ENCODE assay signal across 11 mouse cellular contexts in genomic region chr2:38348660-38349420, GRCm38 (mm10). TPM values are rescaled to one million over a fixed set of nuclear protein-coding genes. Genes with fewer than 3 reads are reported as not detected.
DNase-seq lines count a peak whose midpoint lies in the region; ATAC-seq and TF ChIP-seq lines count a peak whose summit lies in the region.
"Had no signal": no experiment of that assay in that cellular context is flagged by ENCODE, and none has a peak within 500 bp of the region (broad histone marks: within the 10 kb centered on the region; RNA-seq: fewer than 3 reads in every experiment).

No protein-coding gene starts in this region.

- TF ChIP-seq EP300 in stomach, postnatal 0 days (optimal IDR thresholded peaks at IDR 0.05) = no peak

- 2% methylated on average over 19 of the region's 19 CpGs for WGBS in heart, embryonic 10.5 days
- 2% methylated on average over 19 of the region's 19 CpGs for WGBS in heart, embryonic 12.5 days
- 7% methylated on average over 19 of the region's 19 CpGs for WGBS in limb, embryonic 13.5 days
- WGBS in stomach, postnatal 0 days = 4% methylated on average over 19 of the region's 19 CpGs

- no peak for DNase-seq in heart, embryonic 10.5 days (ENCODE audit: low spot score)
- peak; percentile 45 for DNase-seq in retina, embryonic 14.5 days (ENCODE audit: low spot score)
- no peak for DNase-seq in retina, postnatal 1 day
- no peak for DNase-seq in cerebellum, postnatal 36 days
- no peak for DNase-seq in stomach, postnatal 0 days (ENCODE audit: low spot score)
- DNase-seq: adrenal gland, postnatal 25 days; gastrocnemius, adult 2 months had no signal

- H3K9ac ChIP-seq in heart, embryonic 12.5 days = no peak overlapping the region
- no peak overlapping the region; the same call in 1 of the 2 replicates for H3K9ac ChIP-seq in limb, embryonic 13.5 days
- no peak overlapping the region for H3K9ac ChIP-seq in stomach, postnatal 0 days (ENCODE audit: low read length)

- H3K4me1 ChIP-seq in heart, embryonic 10.5 days = peaks cover 34% of the 10 kb centered on the region
- peaks cover 32% of the 10 kb centered on the region for H3K4me1 ChIP-seq in heart, embryonic 12.5 days (replicated peaks)
- peaks cover 56% of the 10 kb centered on the region for H3K4me1 ChIP-seq in limb, embryonic 13.5 days
- peaks cover 5% of the 10 kb centered on the region; the same call in 1 of the 2 replicates for H3K4me1 ChIP-seq in stomach, postnatal 0 days (replicated peaks; ENCODE audit: control insufficient read depth, insufficient read depth)

- ATAC-seq in heart, embryonic 12.5 days (ENCODE audit: insufficient number of reproducible peaks, low FRiP score) = no peak
- no peak for ATAC-seq in limb, embryonic 13.5 days (ENCODE audit: low FRiP score, low read depth)
- ATAC-seq in stomach, postnatal 0 days (ENCODE audit: low FRiP score, low TSS enrichment) = no peak
- no peak for ATAC-seq in inflammation-experienced regulatory T-cells, adult 6 months
- ATAC-seq: Patski had no signal

- TF ChIP-seq CTCF in stomach, postnatal 0 days (IDR thresholded peaks at IDR 0.05; ENCODE audit: low read depth) = no peak

- no peaks in the 10 kb centered on the region for H3K36me3 ChIP-seq in heart, embryonic 10.5 days
- H3K36me3 ChIP-seq in heart, embryonic 12.5 days = no peaks in the 10 kb centered on the region
- no peaks in the 10 kb centered on the region for H3K36me3 ChIP-seq in limb, embryonic 13.5 days
- no peaks in the 10 kb centered on the region for H3K36me3 ChIP-seq in stomach, postnatal 0 days (ENCODE audit: control insufficient read depth, insufficient read depth, low read length)

- H3K9me3 ChIP-seq in heart, embryonic 10.5 days = no peaks in the 10 kb centered on the region
- no peaks in the 10 kb centered on the region for H3K9me3 ChIP-seq in heart, embryonic 12.5 days (replicated peaks)
- no peaks in the 10 kb centered on the region for H3K9me3 ChIP-seq in limb, embryonic 13.5 days
- H3K9me3 ChIP-seq in stomach, postnatal 0 days (ENCODE audit: control insufficient read depth, low read length) = no peaks in the 10 kb centered on the region

- peaks cover 100% of the 10 kb centered on the region for H3K27me3 ChIP-seq in heart, embryonic 10.5 days (ENCODE audit: insufficient read depth, poor library complexity, severe bottlenecking)
- H3K27me3 ChIP-seq in heart, embryonic 12.5 days (replicated peaks) = peaks cover 93% of the 10 kb centered on the region
- peaks cover 90% of the 10 kb centered on the region for H3K27me3 ChIP-seq in limb, embryonic 13.5 days
- H3K27me3 ChIP-seq in stomach, postnatal 0 days (ENCODE audit: control insufficient read depth, insufficient read depth, low read length) = peaks cover 49% of the 10 kb centered on the region

- H3K4me2 ChIP-seq in heart, embryonic 12.5 days = no peak overlapping the region
- H3K4me2 ChIP-seq in limb, embryonic 13.5 days (replicated peaks) = peak overlapping the region; percentile 82
- no peak overlapping the region for H3K4me2 ChIP-seq in stomach, postnatal 0 days (replicated peaks; ENCODE audit: low read depth)

- H3K27ac ChIP-seq in heart, embryonic 10.5 days = no peak overlapping the region
- no peak overlapping the region for H3K27ac ChIP-seq in heart, embryonic 12.5 days (ENCODE audit: poor library complexity, severe bottlenecking)
- no peak overlapping the region for H3K27ac ChIP-seq in limb, embryonic 13.5 days
- H3K27ac ChIP-seq in stomach, postnatal 0 days (replicated peaks) = no peak overlapping the region
- H3K27ac ChIP-seq: gastrocnemius, adult 2 months had no signal

- 0 out of 2 replicates have a peak overlapping the region, but pooled peaks have one; percentile 56 for H3K4me3 ChIP-seq in heart, embryonic 10.5 days
- H3K4me3 ChIP-seq in heart, embryonic 12.5 days = no peak overlapping the region
- peak overlapping the region; percentile 51 for H3K4me3 ChIP-seq in limb, embryonic 13.5 days
- no peak overlapping the region for H3K4me3 ChIP-seq in stomach, postnatal 0 days (ENCODE audit: low read depth, low read length)

RNA-seq across cellular contexts. Expression of gene Lhx2, which starts 9.8 kb away (rescaled TPM):
- polyA plus RNA-seq in heart, embryonic 10.5 days (2016; fragmentation: Nextera tagmentation; extraction: Ambion mirVana) = 0.58 and 6.0 TPM in 2 replicates
- polyA plus RNA-seq in heart, embryonic 12.5 days (2016; fragmentation: Nextera tagmentation; extraction: Ambion mirVana) = 0.36 and 0.70 TPM in 2 replicates
- 15.4 and 17.4 TPM in 2 replicates for polyA plus RNA-seq in limb, embryonic 13.5 days (2015; fragmentation: Nextera tagmentation; extraction: Ambion mirVana)
- not detected in 2 replicates for polyA plus RNA-seq in stomach, postnatal 0 days (2015; fragmentation: Nextera tagmentation; extraction: Ambion mirVana)
- polyA plus RNA-seq in inflammation-experienced regulatory T-cells, adult 6 months (2017; shearing (Covaris generic)) = under 1 TPM in 1 of 3 experiments, not detected in 2; 0.13 TPM

Comparison
In these comparisons a context has a peak if more than half of its experiments do, and no peak if none do; other contexts are left out.
1. H3K4me3 ChIP-seq: peak in heart, embryonic 10.5 days (single experiment) and limb, embryonic 13.5 days (single experiment); none in heart, embryonic 12.5 days (single experiment) and stomach, postnatal 0 days (single experiment).